Mouse (Mus musculus) heart, postnatal 0 days (tissue): ENCODE data around the gene Scgn.

Source experiments
- CTCF ChIP-seq: IDR thresholded peaks from 2 replicates; pipeline ENCODE4 v1.5.1; 2016; ENCODE audit warnings: antibody characterized with exemption, control low read depth, low read depth
- EP300 ChIP-seq: IDR thresholded peaks from 2 replicates; pipeline ENCODE4 v1.6.1; 2016; ENCODE audit warnings: antibody characterized with exemption, low read depth

GRCm38 (mm10) chr13:23994756-23995155 lies 3.7 kb upstream of the Scgn start:
- no peak for TF ChIP-seq CTCF
- no peak for TF ChIP-seq EP300
